Mouse (Mus musculus) CH12.LX (cell line): Measurements from ENCODE around the gene Serp2. TPM values are rescaled to one million over a fixed set of nuclear protein-coding genes. Genes with fewer than 3 reads are reported as not detected.

Experiments
- DNase-seq: peaks from one replicate; pipeline ENCODE4 v3.0.0-alpha.2; 2013; ENCODE audit errors: extremely low read depth
- H3K27ac ChIP-seq: 2 replicates; pipeline ENCODE4 v1.5.1; 2012; ENCODE audit warnings: low read depth, mild to moderate bottlenecking, control low read depth, moderate library complexity; ENCODE audit not compliant: insufficient read depth
- H3K27me3 ChIP-seq: replicated peaks from 2 replicates; pipeline ENCODE3; 2012; ENCODE audit warnings: inconsistent platforms
- H3K36me3 ChIP-seq, 2 experiments: replicated peaks in 1 of 2; 2 replicates each; pipeline versions ENCODE3 to v1.6.1; 2012; ENCODE audit warnings: inconsistent platforms in 1 of 2, low read length in 1 of 2, mild to moderate bottlenecking in 1 of 2, mixed read lengths in 1 of 2, moderate library complexity in 1 of 2; ENCODE audit not compliant: control insufficient read depth in 1 of 2, insufficient read depth in 1 of 2
- H3K4me1 ChIP-seq, 2 experiments: 2 replicates each; pipeline ENCODE4 v1.6.1; 2012; ENCODE audit warnings: inconsistent platforms in 1 of 2, moderate library complexity in 1 of 2; ENCODE audit not compliant: insufficient read depth in 2 of 2, control insufficient read depth in 1 of 2
- H3K4me2 ChIP-seq: 2 replicates; pipeline ENCODE4 v1.6.1; 2012; ENCODE audit warnings: low read depth, mild to moderate bottlenecking, control low read depth; ENCODE audit not compliant: poor library complexity, insufficient read depth, severe bottlenecking
- H3K4me3 ChIP-seq, 3 experiments: fragments of 150-350 bp in 1 of 3; sonication (generic) in 1 of 3; replicated peaks in 1 of 3; 2 replicates each; pipeline versions ENCODE3 to v1.5.1; 2011 to 2012; ENCODE audit warnings: low read depth in 2 of 3, low read length in 2 of 3, mild to moderate bottlenecking in 2 of 3, moderate library complexity in 2 of 3, control low read depth in 1 of 3, improper control_type of control experiment in 1 of 3, inconsistent platforms in 1 of 3, mixed read lengths in 1 of 3; ENCODE audit not compliant: poor library complexity in 1 of 3
- H3K79me2 ChIP-seq: replicated peaks from 2 replicates; pipeline ENCODE4 v1.6.1; 2012; ENCODE audit warnings: mild to moderate bottlenecking, moderate library complexity; ENCODE audit not compliant: control insufficient read depth, poor library complexity, insufficient read depth, severe bottlenecking; ENCODE audit errors: extremely low read depth
- H3K9ac ChIP-seq: 2 replicates; pipeline ENCODE4 v1.6.1; 2012; ENCODE audit warnings: low read depth, mild to moderate bottlenecking, control low read depth, moderate library complexity; ENCODE audit not compliant: insufficient read depth
- H3K9me3 ChIP-seq: replicated peaks from 2 replicates; pipeline ENCODE3; 2012; ENCODE audit warnings: low read length, inconsistent platforms, mixed read lengths
- BHLHE40 ChIP-seq: IDR thresholded peaks from 2 replicates; pipeline ENCODE4 v1.6.1; 2011; ENCODE audit warnings: mild to moderate bottlenecking, low read depth, low read length, improper control_type of control experiment
- CHD1 ChIP-seq: IDR thresholded peaks from 2 replicates; pipeline ENCODE4 v1.6.1; 2012; ENCODE audit warnings: low read depth, low read length, improper control_type of control experiment, inconsistent platforms
- CTCF ChIP-seq, 2 experiments: IDR thresholded peaks in 1 of 2; conservative IDR thresholded peaks in 1 of 2; 2 replicates each; pipeline ENCODE4 v1.5.1; 2011 to 2012; ENCODE audit warnings: low read depth in 2 of 2, low read length in 2 of 2, improper control_type of control experiment in 1 of 2, inconsistent platforms in 1 of 2, mild to moderate bottlenecking in 1 of 2, moderate library complexity in 1 of 2
- EP300 ChIP-seq: IDR thresholded peaks from 2 replicates; pipeline ENCODE4 v1.6.1; 2011; ENCODE audit warnings: low read length, improper control_type of control experiment
- HCFC1 ChIP-seq: IDR thresholded peaks from 2 replicates; pipeline ENCODE4 v1.6.1; 2012; ENCODE audit warnings: low read depth, mild to moderate bottlenecking, inconsistent platforms, low read length, improper control_type of control experiment
- JUN ChIP-seq: IDR thresholded peaks from 2 replicates; pipeline ENCODE4 v1.6.1; 2011; ENCODE audit warnings: low read depth, mild to moderate bottlenecking, low read length, improper control_type of control experiment, moderate library complexity; ENCODE audit not compliant: insufficient read depth
- MAX ChIP-seq: IDR thresholded peaks from 2 replicates; pipeline ENCODE4 v1.6.1; 2011; ENCODE audit warnings: low read length, improper control_type of control experiment
- MAZ ChIP-seq: IDR thresholded peaks from 2 replicates; pipeline ENCODE4 v1.6.1; 2012; ENCODE audit warnings: low read depth, mild to moderate bottlenecking, inconsistent platforms, low read length, improper control_type of control experiment, moderate library complexity
- MEF2A ChIP-seq: IDR thresholded peaks from 2 replicates; pipeline ENCODE4 v1.6.1; 2014; ENCODE audit warnings: low read depth, mild to moderate bottlenecking, inconsistent platforms, low read length, improper control_type of control experiment, borderline replicate concordance
- MXI1 ChIP-seq: IDR thresholded peaks from 2 replicates; pipeline ENCODE4 v1.6.1; 2011; ENCODE audit warnings: mild to moderate bottlenecking, low read depth, low read length, improper control_type of control experiment
- PAX5 ChIP-seq: IDR thresholded peaks from 2 replicates; pipeline ENCODE4 v1.6.1; 2012; ENCODE audit warnings: low read length, inconsistent platforms, mixed read lengths
- POLR2A ChIP-seq: IDR thresholded peaks from 2 replicates; pipeline ENCODE4 v1.6.1; 2011; ENCODE audit warnings: low read depth, mild to moderate bottlenecking, improper control_type of control experiment, low read length
- SIN3A ChIP-seq: IDR thresholded peaks from 2 replicates; pipeline ENCODE4 v1.6.1; 2012; ENCODE audit warnings: low read length, improper control_type of control experiment, inconsistent platforms
- SMC3 ChIP-seq: IDR thresholded peaks from 2 replicates; pipeline ENCODE4 v1.6.1; 2011; ENCODE audit warnings: low read depth, low read length, improper control_type of control experiment
- UBTF ChIP-seq: IDR thresholded peaks from 2 replicates; pipeline ENCODE4 v1.6.1; 2012; ENCODE audit warnings: low read depth, mild to moderate bottlenecking, inconsistent platforms, low read length, improper control_type of control experiment, moderate library complexity
- ZKSCAN1 ChIP-seq: IDR thresholded peaks from 2 replicates; pipeline ENCODE4 v1.6.1; 2012; ENCODE audit warnings: low read depth, inconsistent platforms, low read length, improper control_type of control experiment, borderline replicate concordance
- ZNF384 ChIP-seq: IDR thresholded peaks from 2 replicates; pipeline ENCODE4 v1.6.1; 2012; ENCODE audit warnings: low read depth, low read length, improper control_type of control experiment, inconsistent platforms
- dilution Hi-C: fragments of 300-500 bp; cut with MboI; formaldehyde crosslinking; loops from 2 replicates; pipeline ENCODE4 v1.14.3; 2020; ENCODE audit warnings: low sequenced_read_pairs; ENCODE audit not compliant: extremely low pct_unique_long_range_greater_than_20kb, extremely low pct_ligation_motif_present
- in situ Hi-C: fragments of 300-500 bp; cut with MboI; formaldehyde crosslinking; loops from 3 replicates; pipeline ENCODE4 v1.14.3; 2019; ENCODE audit warnings: low sequenced_read_pairs, low pct_ligation_motif_present, low pct_unique_long_range_greater_than_20kb, mixed read lengths
- polyA plus RNA-seq: library from polyadenylated mRNA; unstranded; fragments of >175 nt; gene quantifications from 2 replicates; pipeline ENCODE4 v1.2.1, GENCODE M21; 2012; ENCODE audit warnings: low read depth; ENCODE audit not compliant: insufficient read length
- total RNA-seq, 2 experiments: library from RNA; depleted of rRNA; stranded (reverse); fragments of 300-350 nt in 1 of 2; fragments of >200 nt in 1 of 2; gene quantifications; 2 replicates each; pipeline ENCODE4 v1.2.3; 2012 to 2014

Serp2 gene
- total and polyA plus RNA-seq, 3 experiments = not detected

DNA sequence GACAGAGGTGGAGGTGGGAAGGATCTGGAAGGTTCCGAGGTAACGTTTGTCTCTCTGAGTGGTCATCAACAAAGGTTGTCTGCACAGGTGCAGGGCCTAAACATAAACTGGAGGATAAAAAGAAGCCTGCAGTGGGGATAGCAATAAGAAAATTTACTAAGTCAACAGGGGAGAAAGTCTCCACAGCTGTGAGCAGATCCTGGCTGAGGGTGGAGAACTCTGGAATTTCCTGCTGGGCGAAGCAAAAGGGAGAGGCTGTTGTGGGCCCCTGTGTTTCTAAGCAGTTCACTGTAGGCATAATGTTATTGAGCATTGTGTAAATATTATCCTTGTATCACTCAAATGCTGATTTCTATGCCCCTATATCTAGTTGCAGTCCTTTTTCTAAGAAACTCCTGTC lies 43.7 kb upstream of the Serp2 start:
- H3K27ac ChIP-seq = no peak overlapping the region
- H3K36me3 ChIP-seq = no peaks in the 10 kb centered on the region
- TF ChIP-seq HCFC1 (no peak), POLR2A (no peak)
- no peak overlapping the region for H3K4me3 ChIP-seq
- in situ Hi-C loops = no loop called here
- peaks cover 1% of the 10 kb centered on the region for H3K27me3 ChIP-seq
- H3K4me1 ChIP-seq = peaks cover 0 to 12% of the 10 kb centered on the region in 2 experiments; a peak in 2 of 4 replicates
- DNase-seq = no peak
- dilution Hi-C loops = no loop called here
- no peaks in the 10 kb centered on the region for H3K79me2 ChIP-seq
- H3K4me2 ChIP-seq = no peak overlapping the region
- no peaks in the 10 kb centered on the region for H3K9me3 ChIP-seq
- no peak overlapping the region for H3K9ac ChIP-seq

- H3K4me3 ChIP-seq = no peak overlapping the region
- in situ Hi-C loops (no loop called here), dilution Hi-C loops (no loop called here)
- peaks cover 0 to 12% of the 10 kb centered on the region in 2 experiments; a peak in 2 of 4 replicates for H3K4me1 ChIP-seq
- H3K36me3 ChIP-seq = no peaks in the 10 kb centered on the region
- peaks cover 1% of the 10 kb centered on the region for H3K27me3 ChIP-seq
- H3K79me2 ChIP-seq = no peaks in the 10 kb centered on the region
- H3K9me3 ChIP-seq = no peaks in the 10 kb centered on the region
- no peak overlapping the region for H3K27ac ChIP-seq
- TF ChIP-seq SMC3 (no peak), ZKSCAN1 (no peak), CTCF (conservative IDR thresholded peaks at IDR 0.05 in 1 of 2, IDR thresholded peaks at IDR 0.05 in 1 of 2; ENCODE audit: low read depth in 2 of 2, low read length in 2 of 2) (no peak), ZNF384 (no peak), EP300 (no peak), JUN (no peak), MEF2A (no peak), BHLHE40 (no peak), SIN3A (no peak), CHD1 (no peak)
- TF ChIP-seq, all 38 proteins: peak for 0
- Histone ChIP-seq H3K4me2 (no peak overlapping the region), H3K9ac (no peak overlapping the region)
- no peak for DNase-seq
These were observed 43.0 kb upstream of the Serp2 start for GRCm38 (mm10) chr14:76599706-76600105.

GRCm38 (mm10) chr14:76598518-76599216 lies 42.0 kb upstream of the Serp2 start:
- Histone ChIP-seq H3K9me3 (no peaks in the 10 kb centered on the region), H3K27me3 (peaks cover 1% of the 10 kb centered on the region), H3K79me2 (no peaks in the 10 kb centered on the region), H3K4me3 (peak overlapping the region in 1 of 3 experiments; percentile 6), H3K36me3 (no peaks in the 10 kb centered on the region), H3K4me1 (peaks cover 0 to 12% of the 10 kb centered on the region in 2 experiments; a peak in 2 of 4 replicates), H3K4me2 (peak overlapping the region; percentile 67), H3K9ac (no peak overlapping the region), H3K27ac (no peak overlapping the region)
- dilution Hi-C loops (no loop called here), in situ Hi-C loops (no loop called here)
- no peak for TF ChIP-seq UBTF
- no peak for TF ChIP-seq SMC3
- no peak for TF ChIP-seq MAZ
- TF ChIP-seq CHD1 = no peak
- TF ChIP-seq MAX = no peak
- TF ChIP-seq JUN = no peak
- TF ChIP-seq PAX5 = no peak
- no peak for TF ChIP-seq MXI1
- TF ChIP-seq MEF2A = no peak
- DNase-seq = peak; percentile 20
